Mouse (Mus musculus) cerebellum, postnatal 25 days (tissue): Measurements from ENCODE around the gene Olfr25.

ENCODE experiments used
- DNase-seq, 2 experiments: peaks; one replicate each; pipeline ENCODE4 v3.0.0; 2021; ENCODE audit warnings: mixed read lengths in 2 of 2

Gene Olfr25

DNA sequence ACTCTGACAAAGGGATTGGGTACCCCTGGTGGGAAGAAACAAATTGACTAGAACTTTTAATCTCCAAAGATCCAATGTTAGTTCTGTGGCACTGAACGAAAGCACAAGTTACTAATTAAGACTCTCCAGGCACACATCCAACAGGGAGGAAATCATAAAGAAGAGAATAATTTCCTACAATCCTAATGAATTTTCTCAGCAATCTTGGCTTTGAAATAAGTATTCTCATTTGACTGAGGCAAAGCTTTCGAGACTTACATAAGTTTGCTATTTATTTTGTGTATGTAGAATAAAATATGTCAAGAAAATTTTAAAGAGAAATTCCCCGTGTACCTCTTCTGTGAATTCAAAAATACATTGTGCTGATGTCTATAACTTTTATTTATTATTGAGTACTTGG, at the start of gene Olfr25:
Olfr25 (plus strand) TSS at position 301 of the 400 bp plus-strand sequence.
- DNase-seq = no peak

DNA sequence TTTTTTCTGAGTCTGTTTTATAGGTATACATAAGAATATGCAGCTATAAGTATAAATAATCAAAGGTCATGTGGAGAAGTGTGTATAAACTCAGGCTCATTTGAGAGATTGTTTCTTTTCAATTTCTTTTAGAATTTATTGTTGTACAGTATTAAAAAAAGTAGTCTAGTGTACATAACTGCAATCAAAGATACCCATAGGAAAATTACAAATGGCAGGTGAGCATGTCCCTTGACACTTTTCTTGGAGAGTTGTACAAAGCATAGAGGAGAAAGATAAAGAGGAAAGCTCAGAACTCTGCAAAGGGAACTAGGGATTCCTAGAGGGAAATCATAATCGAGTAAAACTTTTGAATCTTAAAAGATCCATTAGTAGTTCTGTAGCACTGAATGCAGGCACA, 38.1 kb upstream of the Olfr25 start, which contains the start of gene Olfr896-ps1:
Olfr896-ps1 (plus strand) TSS at position 301 of the 400 bp plus-strand sequence.
- no peak for DNase-seq

DNA sequence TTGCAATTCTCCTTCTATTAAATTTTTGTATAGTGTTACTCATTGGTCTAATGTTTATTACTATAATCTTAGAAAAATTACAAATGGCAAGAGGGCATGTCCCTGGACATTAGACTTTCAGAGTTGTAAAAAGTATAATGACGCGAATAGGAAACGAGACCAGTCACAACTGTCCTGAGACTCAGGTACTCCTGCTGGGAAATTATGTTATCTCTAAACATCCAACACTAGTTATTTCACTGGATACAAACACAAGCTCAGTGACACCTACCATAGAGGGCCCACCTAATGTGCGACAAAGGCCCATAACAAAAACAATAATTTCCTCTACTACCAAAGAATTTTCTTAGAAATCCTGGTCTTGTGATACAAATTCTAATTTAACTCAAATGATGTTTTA, 19.3 kb downstream of the Olfr25 start, which contains the start of gene Olfr898:
Olfr898 (plus strand) TSS at position 301 of the 400 bp plus-strand sequence.
- DNase-seq = no peak

DNA sequence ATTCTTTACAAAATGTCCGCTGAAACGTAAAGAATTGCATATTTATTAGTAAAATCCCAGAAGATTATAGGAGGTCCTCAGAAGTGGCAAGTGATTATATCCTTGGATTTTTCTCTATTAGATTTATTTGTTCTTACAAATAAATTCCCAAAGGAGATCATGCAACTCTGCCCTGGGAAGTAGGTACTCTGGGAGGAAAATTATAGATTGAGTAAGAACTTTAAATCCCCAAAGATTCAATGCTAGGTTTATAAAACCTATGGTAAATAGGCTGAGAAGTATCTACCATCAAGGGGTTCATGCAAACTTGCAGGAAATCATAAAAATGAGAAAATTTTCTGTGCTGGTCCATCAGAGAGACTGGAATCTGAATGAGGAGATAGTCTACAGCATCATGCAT, 37.7 kb downstream of the Olfr25 start, which contains the start of gene Olfr250:
Olfr250 (plus strand) TSS at position 301 of the 400 bp plus-strand sequence.
- DNase-seq = no peak

DNA sequence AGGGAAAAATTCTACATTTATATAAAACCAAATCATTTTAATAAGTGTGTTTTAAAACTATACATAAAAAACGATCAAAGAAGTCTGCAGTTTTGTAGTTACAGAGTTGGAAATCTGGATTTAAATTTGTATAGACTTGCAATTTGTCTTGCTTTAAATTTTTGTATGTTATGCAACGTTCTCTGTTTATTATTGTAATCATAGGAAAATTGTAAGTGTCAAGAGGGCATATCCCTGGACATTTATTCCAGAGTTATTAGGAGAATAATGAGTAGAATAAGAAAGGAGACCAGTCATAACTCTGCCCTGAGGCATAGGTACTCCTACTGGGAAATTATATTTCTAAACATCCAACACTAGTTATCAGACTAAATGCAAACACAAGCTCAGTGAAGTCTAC, 47.9 kb downstream of the Olfr25 start, which contains the start of gene Olfr251:
Olfr251 (plus strand) TSS at position 301 of the 400 bp plus-strand sequence.
- no peak for DNase-seq
